Mouse (Mus musculus) hindbrain, embryonic 10.5 days (tissue): ENCODE measurements around the gene Rrp7a. TPM values are rescaled to one million over a fixed set of nuclear protein-coding genes. Genes with fewer than 3 reads are reported as not detected.

Source experiments
- DNase-seq: peaks from one replicate; pipeline ENCODE4 v3.0.0-alpha.2; 2017; ENCODE audit warnings: low spot score
- H3K27ac ChIP-seq: fragments of 300-500 bp; sonication (generic); 2 replicates; pipeline ENCODE4 v1.5.1; 2016; ENCODE audit warnings: mild to moderate bottlenecking, moderate library complexity
- H3K27me3 ChIP-seq: fragments of 300-500 bp; sonication (generic); 2 replicates; pipeline ENCODE4 v1.6.1; 2016; ENCODE audit warnings: mild to moderate bottlenecking; ENCODE audit not compliant: poor library complexity, insufficient read depth, severe bottlenecking
- H3K36me3 ChIP-seq: fragments of 300-500 bp; sonication (generic); 2 replicates; pipeline ENCODE4 v1.6.1; 2016; ENCODE audit warnings: mild to moderate bottlenecking, moderate library complexity
- H3K4me1 ChIP-seq: fragments of 300-500 bp; sonication (generic); replicated peaks from 2 replicates; pipeline ENCODE4 v1.6.1; 2016; ENCODE audit warnings: mild to moderate bottlenecking
- H3K4me3 ChIP-seq: fragments of 300-500 bp; sonication (generic); 2 replicates; pipeline ENCODE4 v1.5.1; 2016; ENCODE audit warnings: mild to moderate bottlenecking, moderate library complexity
- H3K9me3 ChIP-seq: fragments of 300-500 bp; sonication (generic); 2 replicates; pipeline ENCODE4 v1.6.1; 2016; ENCODE audit warnings: mild to moderate bottlenecking, moderate library complexity
- WGBS: fragments of 180-500 bp; shearing (Covaris S2); methylation state at CpG from one replicate; pipeline ENCODE4 v1.1.7; 2016; 5-methylcytosine and 5-hydroxymethylcytosine counted together
- polyA plus RNA-seq: library from polyadenylated mRNA; unstranded; fragments of >200 nt; fragmentation: Nextera tagmentation; extraction: Ambion mirVana; gene quantifications from 2 replicates; pipeline ENCODE4 v1.2.1, GENCODE M21; 2016

Rrp7a gene
- polyA plus RNA-seq, 1 experiment from 2014 or later = 85.4 TPM

GRCm38 (mm10) chr15:83164971-83165471 lies 42.4 kb upstream of the Rrp7a start:
- Histone ChIP-seq H3K9me3 (no peaks in the 10 kb centered on the region), H3K36me3 (peaks cover 50% of the 10 kb centered on the region), H3K27ac (peak overlapping the region; percentile 60)

GRCm38 (mm10) chr15:83162818-83163485 lies 40.4 kb upstream of the Rrp7a start:
- peak overlapping the region; percentile 45; the same call in 1 of the 2 replicates for H3K27ac ChIP-seq
- H3K9me3 ChIP-seq = no peaks in the 10 kb centered on the region
- H3K4me1 ChIP-seq = peaks cover 54% of the 10 kb centered on the region
- WGBS = 88% methylated on average over 11 of the region's 11 CpGs
- no peak overlapping the region for H3K4me3 ChIP-seq
- DNase-seq = no peak
- H3K27me3 ChIP-seq = peaks cover 8% of the 10 kb centered on the region; the same call in 1 of the 2 replicates
- H3K36me3 ChIP-seq = peaks cover 71% of the 10 kb centered on the region

More at GRCm38 (mm10) chr15:83164971-83165471, 42.4 kb upstream of the Rrp7a start:
- DNase-seq = no peak
- Histone ChIP-seq H3K4me3 (no peak overlapping the region), H3K27me3 (peaks cover 8% of the 10 kb centered on the region; the same call in 1 of the 2 replicates), H3K4me1 (peaks cover 66% of the 10 kb centered on the region)
- WGBS = 78% methylated on average over 5 of the region's 5 CpGs

GRCm38 (mm10) chr15:83162001-83162400 lies 39.4 kb upstream of the Rrp7a start:
- no peaks in the 10 kb centered on the region for H3K9me3 ChIP-seq
- DNase-seq = no peak
- H3K27me3 ChIP-seq = peaks cover 8% of the 10 kb centered on the region; the same call in 1 of the 2 replicates
- no peak overlapping the region for H3K4me3 ChIP-seq
- H3K4me1 ChIP-seq = peaks cover 45% of the 10 kb centered on the region
- peak overlapping the region; percentile 81 for H3K27ac ChIP-seq
- 78% methylated on average over 4 of the region's 4 CpGs for WGBS
- peaks cover 81% of the 10 kb centered on the region for H3K36me3 ChIP-seq

GRCm38 (mm10) chr15:83161062-83161748 lies 38.6 kb upstream of the Rrp7a start:
- peaks cover 84% of the 10 kb centered on the region for H3K36me3 ChIP-seq
- 27% methylated on average over 10 of the region's 10 CpGs for WGBS

GRCm38 (mm10) chr15:83160561-83160960 lies 38.0 kb upstream of the Rrp7a start:
- DNase-seq = no peak
- WGBS = 92% methylated on average over 4 of the region's 4 CpGs
- Histone ChIP-seq H3K9me3 (no peaks in the 10 kb centered on the region), H3K4me1 (peaks cover 39% of the 10 kb centered on the region), H3K36me3 (peaks cover 86% of the 10 kb centered on the region), H3K27ac (peak overlapping the region; percentile 81), H3K4me3 (no peak overlapping the region), H3K27me3 (peaks cover 8% of the 10 kb centered on the region; the same call in 1 of the 2 replicates)

More at GRCm38 (mm10) chr15:83161062-83161748, 38.6 kb upstream of the Rrp7a start:
- H3K9me3 ChIP-seq = no peaks in the 10 kb centered on the region
- peak overlapping the region; percentile 81 for H3K27ac ChIP-seq
- H3K4me1 ChIP-seq = peaks cover 39% of the 10 kb centered on the region
- H3K4me3 ChIP-seq = peak overlapping the region; percentile 18
- DNase-seq = peak; percentile 64
- H3K27me3 ChIP-seq = peaks cover 8% of the 10 kb centered on the region; the same call in 1 of the 2 replicates

GRCm38 (mm10) chr15:83159823-83160222 lies 37.2 kb upstream of the Rrp7a start:
- H3K36me3 ChIP-seq = peaks cover 85% of the 10 kb centered on the region
- H3K4me3 ChIP-seq = no peak overlapping the region
- H3K27ac ChIP-seq = peak overlapping the region; percentile 12; the same call in 1 of the 2 replicates
- DNase-seq = no peak
- no peaks in the 10 kb centered on the region for H3K9me3 ChIP-seq
- 95% methylated on average over 9 of the region's 9 CpGs for WGBS
- peaks cover 35% of the 10 kb centered on the region for H3K4me1 ChIP-seq
- peaks cover 8% of the 10 kb centered on the region; the same call in 1 of the 2 replicates for H3K27me3 ChIP-seq

GRCm38 (mm10) chr15:83158587-83159160 lies 36.1 kb upstream of the Rrp7a start:
- Histone ChIP-seq H3K4me1 (peaks cover 33% of the 10 kb centered on the region), H3K4me3 (no peak overlapping the region), H3K27me3 (peaks cover 8% of the 10 kb centered on the region; the same call in 1 of the 2 replicates), H3K36me3 (peaks cover 91% of the 10 kb centered on the region), H3K27ac (peak overlapping the region; percentile 35; the same call in 1 of the 2 replicates), H3K9me3 (no peaks in the 10 kb centered on the region)
- no peak for DNase-seq
- 92% methylated on average over 7 of the region's 7 CpGs for WGBS

GRCm38 (mm10) chr15:83157667-83158064 lies 35.1 kb upstream of the Rrp7a start:
- no peaks in the 10 kb centered on the region for H3K9me3 ChIP-seq
- H3K27me3 ChIP-seq = peaks cover 8% of the 10 kb centered on the region; the same call in 1 of the 2 replicates
- H3K4me1 ChIP-seq = peaks cover 27% of the 10 kb centered on the region
- WGBS = 96% methylated on average over 6 of the region's 6 CpGs
- peak overlapping the region; percentile 17; the same call in 1 of the 2 replicates for H3K27ac ChIP-seq
- H3K36me3 ChIP-seq = peaks cover 92% of the 10 kb centered on the region
- no peak for DNase-seq
- no peak overlapping the region for H3K4me3 ChIP-seq

- H3K27ac ChIP-seq = peak overlapping the region; percentile 17; the same call in 1 of the 2 replicates
Measured at GRCm38 (mm10) chr15:83156929-83157666, 34.5 kb upstream of the Rrp7a start.

GRCm38 (mm10) chr15:83155672-83156419 lies 33.2 kb upstream of the Rrp7a start:
- H3K4me3 ChIP-seq = no peak overlapping the region
- H3K27ac ChIP-seq = no peak overlapping the region
- no peaks in the 10 kb centered on the region for H3K27me3 ChIP-seq
- H3K4me1 ChIP-seq = peaks cover 9% of the 10 kb centered on the region
- no peaks in the 10 kb centered on the region for H3K9me3 ChIP-seq
- no peak for DNase-seq
- WGBS = 83% methylated on average over 6 of the region's 6 CpGs
- peaks cover 76% of the 10 kb centered on the region for H3K36me3 ChIP-seq

More at GRCm38 (mm10) chr15:83156929-83157666, 34.5 kb upstream of the Rrp7a start:
- H3K27me3 ChIP-seq = peaks cover 2% of the 10 kb centered on the region; the same call in 1 of the 2 replicates
- no peaks in the 10 kb centered on the region for H3K9me3 ChIP-seq
- peaks cover 21% of the 10 kb centered on the region for H3K4me1 ChIP-seq
- H3K4me3 ChIP-seq = no peak overlapping the region
- peaks cover 87% of the 10 kb centered on the region for H3K36me3 ChIP-seq
- 77% methylated on average over 11 of the region's 11 CpGs for WGBS
- peak; percentile 67 for DNase-seq

- no peaks in the 10 kb centered on the region for H3K9me3 ChIP-seq
- H3K27ac ChIP-seq = no peak overlapping the region
- H3K4me1 ChIP-seq = 0 out of 2 replicates have a peak, but pooled peaks cover 4% of the 10 kb centered on the region
- H3K4me3 ChIP-seq = no peak overlapping the region
- DNase-seq = no peak
- H3K36me3 ChIP-seq = peaks cover 61% of the 10 kb centered on the region
- H3K27me3 ChIP-seq = no peaks in the 10 kb centered on the region
- WGBS = 98% methylated on average over 7 of the region's 7 CpGs
Measured at GRCm38 (mm10) chr15:83154309-83154708, 31.7 kb upstream of the Rrp7a start.
